Mouse (Mus musculus) c-Kit-positive CD71-positive TER-119-positive erythroid progenitor cells, embryonic 14.5 days (primary cell): ENCODE measurements around the gene Cdkn2a.

Source experiments
- DNase-seq: peaks from one replicate; pipeline ENCODE4 v3.0.0-alpha.2; 2013; ENCODE audit warnings: low spot score

Cdkn2a gene

DNA sequence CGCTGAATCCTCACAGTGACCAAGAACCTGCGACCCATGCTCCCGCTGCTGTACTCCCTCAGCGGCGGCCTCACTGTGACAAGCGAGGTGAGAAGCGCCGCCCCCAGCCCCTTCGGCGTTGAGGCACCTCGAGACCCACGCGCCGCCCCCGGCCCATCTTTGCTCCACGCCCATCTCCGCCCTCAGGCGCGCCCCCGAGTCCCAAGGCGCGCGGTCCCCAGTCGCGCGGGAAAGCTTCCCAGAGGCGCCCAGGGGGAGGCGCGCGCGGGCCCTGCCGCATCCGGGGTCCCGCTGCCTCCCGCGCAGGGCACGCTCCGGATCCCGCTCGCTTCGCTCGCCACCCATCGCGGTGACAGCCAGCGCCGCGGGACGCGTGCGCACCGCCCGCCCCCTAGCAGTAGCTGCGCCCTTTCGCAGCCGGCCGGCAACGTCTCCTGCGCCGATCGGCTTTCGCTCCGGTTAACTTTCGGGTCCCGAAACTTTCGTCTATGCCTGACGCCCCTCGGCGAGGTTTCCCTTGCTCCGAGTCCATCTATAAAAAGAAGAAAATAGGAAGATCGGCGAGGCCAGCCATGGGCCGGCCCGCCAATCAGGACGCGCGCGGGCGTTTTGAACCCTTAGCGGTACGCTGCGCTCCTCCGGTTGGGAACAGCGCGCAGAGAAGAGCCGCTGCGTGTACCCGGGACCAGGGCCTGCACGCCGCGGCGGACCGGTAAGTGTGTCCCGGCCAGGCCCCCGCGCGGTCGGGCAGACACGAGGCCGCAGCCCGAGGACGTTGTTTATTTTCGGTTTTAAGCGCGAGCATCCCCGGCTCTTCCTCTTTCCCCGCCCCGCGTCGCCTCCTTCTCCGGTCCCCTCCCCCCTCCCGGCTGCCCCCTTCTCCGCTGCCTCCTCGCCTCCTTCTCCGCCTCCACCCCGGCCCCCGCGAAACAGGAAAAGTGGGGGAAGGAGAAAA, at the start of gene Cdkn2a:
Gene Cdkn2a (minus strand): TSS at position 168 of the 955 bp plus-strand sequence.
- DNase-seq, result no peak

DNA sequence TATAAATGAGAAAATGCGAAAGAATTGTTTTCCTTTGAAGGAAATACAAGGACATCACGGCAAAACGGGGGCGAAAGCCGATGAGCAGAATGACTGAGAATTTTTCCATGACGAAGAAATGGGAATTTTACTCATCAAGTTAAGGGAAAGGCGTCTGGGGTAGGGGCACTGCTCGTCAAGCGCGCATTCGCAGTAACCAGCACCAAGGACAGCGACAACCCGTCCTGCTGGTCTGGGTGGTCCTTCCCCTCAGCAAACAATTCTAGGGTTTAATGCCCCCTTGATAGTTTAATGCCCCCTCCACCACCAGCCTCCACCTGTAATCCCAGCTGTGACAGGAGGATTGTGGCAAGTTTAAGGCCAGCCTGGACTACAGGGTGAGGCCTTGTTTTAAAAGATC, 19.0 kb upstream of the Cdkn2a start:
- DNase-seq, result no peak

DNA sequence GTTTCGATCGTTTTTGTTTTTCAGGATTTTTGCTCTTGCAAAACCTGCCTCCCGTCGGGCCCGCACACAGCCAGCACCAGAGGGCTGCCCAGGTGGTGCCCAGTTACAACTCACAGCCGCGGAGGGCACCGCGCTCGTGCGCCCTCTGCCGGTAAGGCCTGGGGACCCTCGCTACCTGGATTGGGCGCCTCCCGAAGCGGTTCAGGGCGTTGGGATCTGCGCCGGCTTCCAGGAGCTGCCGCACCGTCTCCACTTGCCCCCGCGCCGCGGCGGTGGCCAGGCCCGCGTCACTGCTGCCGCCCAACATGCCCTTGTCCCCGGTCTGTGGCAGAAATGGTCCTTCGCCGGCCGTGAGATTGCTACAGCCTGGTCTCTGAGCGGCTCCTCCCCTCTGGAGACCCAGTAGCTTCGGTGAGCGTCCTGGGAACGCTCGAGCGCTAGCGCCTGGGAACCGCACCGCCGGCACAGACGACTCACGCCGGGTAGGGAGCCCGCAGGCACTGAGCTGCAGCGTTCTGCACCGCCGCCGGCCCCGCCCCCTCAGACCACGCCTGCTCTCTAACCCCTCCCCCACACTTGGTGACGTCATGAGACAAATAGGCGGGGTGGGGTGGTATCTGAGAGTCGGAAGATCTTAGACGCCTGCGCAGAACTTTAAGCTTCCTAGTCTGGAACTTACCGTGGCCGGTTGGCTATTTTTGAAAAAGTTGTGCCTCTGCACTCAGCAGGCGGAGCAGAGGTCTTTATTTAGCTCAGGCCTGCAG, 16.2 kb upstream of the Cdkn2a start, which contains the start of gene Cdkn2b:
Gene Cdkn2b (minus strand): TSS at position 549 of the 764 bp plus-strand sequence.
- peak; percentile 83 for DNase-seq

DNA sequence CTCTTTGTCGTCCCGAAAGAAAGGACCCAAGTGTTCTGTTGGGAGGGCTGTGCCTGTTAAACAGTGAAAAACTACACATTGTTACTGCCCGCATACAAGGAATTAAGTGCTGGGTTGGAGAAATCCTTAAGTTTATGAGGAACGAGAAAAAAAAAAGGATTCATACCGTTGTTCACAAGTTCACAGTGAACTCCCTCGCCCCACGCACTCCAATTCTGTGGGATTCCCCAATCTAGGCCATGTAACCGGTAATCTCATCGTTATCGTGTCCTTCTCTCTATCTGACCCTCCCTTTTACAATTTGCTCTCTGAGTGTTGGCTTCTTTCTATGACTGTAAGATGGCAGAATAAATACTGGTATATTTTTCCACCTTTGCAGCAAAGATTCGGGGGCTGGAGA, 15.5 kb upstream of the Cdkn2a start:
- no peak for DNase-seq

DNA sequence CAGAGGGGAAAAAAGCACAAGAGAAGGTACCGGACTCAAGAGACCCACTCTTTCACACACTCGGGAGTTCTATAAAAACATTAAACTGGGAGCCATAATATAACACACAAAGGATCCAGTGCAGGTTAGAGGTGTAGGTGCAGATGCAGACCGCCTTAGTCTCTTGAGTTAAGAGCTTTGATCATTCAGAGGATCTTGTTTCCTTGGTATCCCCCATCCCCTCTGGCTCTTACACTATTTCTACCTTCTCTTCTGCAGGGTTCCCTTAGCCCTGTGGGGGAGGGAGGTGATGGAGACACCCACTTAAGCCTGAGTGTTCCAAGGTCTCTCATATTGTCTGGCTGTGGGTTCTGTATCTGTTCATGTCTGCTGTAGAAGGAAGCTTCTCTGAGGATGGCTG, 13.5 kb upstream of the Cdkn2a start:
- no peak for DNase-seq

DNA sequence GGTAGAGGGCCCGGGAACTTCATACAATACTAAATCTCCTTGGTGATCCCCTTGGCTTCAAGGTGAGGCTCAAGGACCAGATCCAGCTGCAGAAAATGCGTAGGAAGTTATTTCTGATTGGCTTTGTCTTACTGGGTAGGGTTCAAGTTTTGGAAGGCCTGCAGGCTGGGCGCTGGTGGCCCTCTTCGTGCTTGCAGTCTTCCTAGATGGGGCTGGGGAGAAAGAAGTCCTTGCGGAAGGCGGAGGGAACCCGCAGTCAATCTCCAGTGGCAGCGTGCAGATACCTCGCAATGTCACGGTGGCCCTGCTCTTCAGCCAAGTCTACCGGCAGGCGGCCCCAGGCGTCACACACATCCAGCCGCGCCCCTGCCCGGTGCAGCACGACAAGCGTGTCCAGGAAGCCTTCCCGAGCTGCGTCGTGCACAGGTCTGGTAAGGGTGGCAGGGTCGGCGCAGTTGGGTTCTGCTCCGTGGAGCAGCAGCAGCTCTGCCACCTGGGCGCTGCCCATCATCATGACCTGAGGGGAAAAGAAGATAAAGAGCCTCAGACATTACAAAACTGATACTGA, 12.4 kb upstream of the Cdkn2a start:
- DNase-seq, result no peak

DNA sequence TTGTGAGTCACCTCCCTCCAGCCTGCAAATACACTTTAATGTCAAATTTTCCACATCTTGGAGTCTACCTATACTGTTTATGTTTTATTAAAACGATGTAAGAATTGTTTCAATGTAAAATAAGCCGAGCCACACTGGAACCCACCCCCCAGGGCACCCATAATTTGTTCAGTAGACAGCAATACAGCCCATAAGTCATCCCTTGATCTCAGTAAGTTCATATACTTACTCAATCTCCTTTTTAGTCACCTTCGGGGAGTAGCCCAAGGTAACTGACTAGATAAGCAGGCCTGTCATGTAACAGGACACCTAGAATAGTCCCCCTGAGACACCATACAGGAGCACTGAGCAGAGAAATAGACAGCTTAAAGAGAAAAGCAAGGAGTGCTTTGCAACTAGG, 11.2 kb upstream of the Cdkn2a start:
- no peak for DNase-seq

DNA sequence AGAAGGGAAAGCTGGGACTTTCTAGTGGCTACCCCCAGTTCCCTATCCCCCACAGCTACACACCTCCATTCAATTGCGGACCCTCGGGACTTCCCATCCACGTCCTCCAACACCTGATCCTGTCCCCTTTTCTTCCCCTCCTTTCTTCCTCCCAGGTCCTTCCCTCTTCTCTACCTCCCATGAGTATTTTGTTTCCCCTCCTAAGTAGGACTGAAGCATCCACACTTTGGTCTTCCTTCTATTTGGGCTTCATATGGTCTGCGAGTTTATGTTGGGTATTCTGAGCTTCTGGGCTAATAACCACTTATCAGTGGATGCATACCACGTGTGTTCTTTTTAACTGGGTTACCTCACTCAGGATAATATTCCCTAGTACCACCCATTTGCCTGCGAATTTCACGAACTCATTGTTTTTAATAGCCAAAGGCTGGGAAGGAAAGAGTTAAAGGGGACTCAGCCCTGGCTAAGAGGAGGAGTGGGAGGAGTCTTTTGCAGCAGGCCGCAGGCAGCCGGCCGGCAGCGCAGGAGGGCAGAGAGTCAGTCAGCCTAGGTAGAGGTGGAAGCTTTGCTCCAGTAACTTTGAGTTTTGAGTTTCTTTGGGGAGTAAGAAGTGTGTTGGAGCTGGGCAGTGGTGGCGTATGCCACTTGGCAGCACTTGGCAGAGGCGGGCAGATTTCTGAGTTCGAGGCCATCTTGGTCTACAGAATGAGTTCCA, 9.0 kb upstream of the Cdkn2a start:
- no peak for DNase-seq

DNA sequence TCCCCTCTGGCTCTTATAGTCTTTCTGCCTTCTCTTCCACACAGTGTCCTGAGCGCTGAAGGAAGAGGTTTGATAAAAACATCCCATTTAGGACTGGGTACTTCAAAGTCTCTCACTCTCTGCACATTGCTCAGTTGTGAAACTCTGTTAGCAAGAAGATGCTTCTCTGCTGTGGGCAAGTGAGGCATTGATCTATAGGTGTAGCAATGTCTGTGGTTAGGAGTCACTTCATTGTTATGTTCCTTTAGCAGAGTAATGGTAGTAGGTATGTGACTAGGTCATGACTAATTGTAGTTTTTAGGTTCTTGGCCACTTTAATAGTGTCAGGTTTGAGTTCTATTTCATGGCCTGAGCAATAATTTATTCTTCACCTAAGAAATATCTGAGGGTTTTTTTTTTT, 7.7 kb upstream of the Cdkn2a start:
- DNase-seq, result no peak

DNA sequence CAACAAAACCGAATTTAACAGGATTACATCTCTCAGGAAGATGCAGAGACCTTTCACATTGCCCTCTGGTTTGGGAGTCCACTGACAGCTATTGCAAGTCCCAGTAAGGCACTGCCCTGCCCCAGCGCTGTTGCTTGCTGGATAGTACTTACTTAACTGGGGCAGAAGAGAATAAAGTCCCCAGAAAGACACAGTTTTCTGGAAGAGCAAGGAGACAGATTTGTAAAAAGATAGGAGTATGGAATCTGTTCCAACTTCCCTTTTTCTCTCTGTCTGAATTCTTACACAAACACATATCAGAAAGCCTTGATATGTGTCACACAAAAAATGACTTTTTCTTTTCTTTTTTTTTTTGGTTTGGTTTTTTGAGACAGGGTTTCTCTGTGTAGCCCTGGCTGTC, 5.3 kb upstream of the Cdkn2a start:
- no peak for DNase-seq

DNA sequence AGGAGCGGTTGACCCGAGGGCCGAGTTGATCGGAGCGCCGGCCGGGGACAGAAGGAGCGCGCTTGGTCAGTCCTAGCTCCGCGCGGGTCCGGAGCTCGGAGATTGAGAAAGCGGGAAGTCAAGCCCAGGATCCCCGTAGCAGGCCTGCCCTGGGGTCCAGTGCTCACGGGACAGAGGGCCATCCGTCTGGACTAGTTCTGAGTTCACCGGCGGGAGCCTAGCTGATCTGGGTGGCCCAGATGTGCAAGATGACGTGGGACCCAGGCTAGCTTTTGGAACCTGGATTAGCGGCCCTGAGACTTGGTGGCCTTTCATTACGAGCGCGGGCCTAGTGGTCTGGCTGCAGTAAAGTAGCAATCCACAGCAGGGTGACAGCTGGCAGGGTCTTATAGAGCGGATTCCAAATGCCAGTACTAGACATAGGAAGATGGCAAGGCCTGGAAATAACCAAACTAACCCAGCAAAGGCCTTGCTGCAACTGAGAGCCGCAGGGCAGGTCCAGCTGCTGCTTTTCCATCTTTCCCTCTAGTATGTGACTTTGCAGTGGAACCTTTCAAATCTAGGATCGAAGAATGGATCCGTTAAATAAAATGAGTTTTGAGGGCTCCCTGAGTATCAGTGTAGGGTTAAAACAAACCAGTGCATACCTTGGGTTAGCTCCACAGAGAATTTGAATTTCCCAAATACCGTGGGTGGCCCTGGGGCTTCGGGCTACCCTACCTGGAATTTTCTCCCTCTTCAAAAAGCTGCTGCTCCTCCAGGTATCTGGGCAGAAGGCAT, 1.2 kb upstream of the Cdkn2a start:
- DNase-seq, result no peak

DNA sequence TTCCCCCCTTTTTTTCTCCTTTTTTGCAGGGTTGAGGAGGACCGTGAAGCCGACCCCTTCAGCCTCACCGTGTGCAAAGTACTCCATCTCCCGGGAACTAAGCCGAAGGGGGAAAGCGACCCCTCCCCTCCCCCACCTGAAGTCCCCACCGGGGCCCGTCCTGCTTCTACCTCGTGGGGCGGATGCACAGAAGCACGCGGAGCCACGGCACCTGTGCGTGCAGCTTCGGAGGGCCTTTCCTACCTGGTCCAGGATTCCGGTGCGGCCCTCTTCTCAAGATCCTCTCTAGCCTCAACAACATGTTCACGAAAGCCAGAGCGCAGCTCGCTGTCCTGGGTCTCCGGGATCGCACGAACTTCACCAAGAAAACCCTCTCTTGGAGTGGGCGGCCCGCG, 365 bp downstream of the Cdkn2a start:
- DNase-seq, result no peak

DNA sequence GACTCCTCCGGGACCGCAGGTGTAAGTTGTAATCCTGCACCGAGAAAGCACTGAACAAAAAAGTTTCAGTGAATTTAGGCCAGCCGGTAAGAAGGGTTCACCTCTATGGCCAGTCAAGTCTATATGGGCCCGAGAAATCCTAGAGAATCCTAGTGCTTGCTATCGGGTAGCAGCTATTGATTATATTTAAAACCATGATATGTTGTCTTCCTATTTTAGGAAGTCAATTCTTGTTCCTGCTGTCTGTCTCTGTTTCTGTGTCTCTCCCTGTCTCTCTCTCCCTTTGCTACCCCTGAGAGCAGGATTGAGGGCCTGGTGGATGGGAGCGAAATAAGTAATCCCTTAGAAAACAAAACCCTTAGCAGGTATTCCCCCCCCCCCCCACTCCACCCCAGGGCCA, 937 bp downstream of the Cdkn2a start:
- DNase-seq, result no peak

DNA sequence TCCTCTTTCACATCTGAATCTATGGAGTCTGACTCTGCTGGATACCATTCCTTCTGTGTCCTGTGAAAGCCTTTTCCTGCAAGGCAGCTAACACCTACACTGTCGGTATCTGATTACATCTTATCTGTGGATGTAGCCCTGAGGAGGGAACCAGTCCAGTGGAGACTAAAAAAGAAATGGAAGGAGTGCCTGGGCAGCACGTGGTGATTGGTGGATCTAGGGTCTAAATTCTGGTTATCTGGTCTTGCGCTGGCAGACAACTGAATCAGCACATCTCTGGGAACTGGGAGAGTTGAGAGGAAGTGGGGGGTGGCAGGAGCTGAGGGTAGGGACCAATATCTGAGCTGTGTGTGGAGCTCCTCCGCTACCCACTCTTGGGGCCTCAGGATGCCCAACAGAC, 5.4 kb downstream of the Cdkn2a start:
- no peak for DNase-seq

DNA sequence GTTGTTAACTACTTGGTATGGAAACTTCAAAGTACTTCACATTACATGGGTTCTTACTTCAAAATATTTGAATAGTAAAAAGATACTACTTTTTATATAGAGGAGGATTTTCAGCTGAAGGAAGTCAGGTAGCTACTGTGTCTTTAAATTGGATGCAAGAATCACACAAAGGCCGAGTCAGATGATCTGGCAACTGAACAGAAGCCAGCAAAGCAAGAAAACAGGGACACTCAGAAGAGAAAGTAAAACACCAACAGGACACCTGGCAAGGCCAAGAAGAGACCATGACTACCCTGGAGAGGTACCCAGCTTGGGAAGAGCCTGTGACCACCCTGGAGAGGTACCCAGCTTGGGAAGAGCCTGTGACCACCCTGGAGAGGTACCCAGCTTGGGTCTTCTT, 7.9 kb downstream of the Cdkn2a start:
- no peak for DNase-seq

DNA sequence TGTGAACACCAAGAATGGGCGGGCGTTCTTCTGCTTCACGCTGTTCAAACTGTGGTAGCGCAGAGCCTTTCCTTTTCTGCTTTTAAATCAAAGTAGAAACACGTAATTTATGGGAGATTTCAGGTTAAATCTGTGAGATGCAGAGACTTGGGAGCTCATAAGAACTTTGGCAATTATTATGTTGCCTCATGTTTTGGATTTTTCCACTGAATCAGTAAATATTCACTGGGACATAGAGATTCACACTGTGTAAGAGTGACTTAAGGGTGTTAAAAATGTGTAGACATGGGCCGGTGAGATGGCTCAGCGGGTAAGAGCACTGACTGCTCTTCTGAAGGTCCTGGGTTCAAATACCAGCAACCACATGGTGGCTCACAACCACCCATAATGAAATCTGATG, 8.8 kb downstream of the Cdkn2a start:
- DNase-seq, result no peak

DNA sequence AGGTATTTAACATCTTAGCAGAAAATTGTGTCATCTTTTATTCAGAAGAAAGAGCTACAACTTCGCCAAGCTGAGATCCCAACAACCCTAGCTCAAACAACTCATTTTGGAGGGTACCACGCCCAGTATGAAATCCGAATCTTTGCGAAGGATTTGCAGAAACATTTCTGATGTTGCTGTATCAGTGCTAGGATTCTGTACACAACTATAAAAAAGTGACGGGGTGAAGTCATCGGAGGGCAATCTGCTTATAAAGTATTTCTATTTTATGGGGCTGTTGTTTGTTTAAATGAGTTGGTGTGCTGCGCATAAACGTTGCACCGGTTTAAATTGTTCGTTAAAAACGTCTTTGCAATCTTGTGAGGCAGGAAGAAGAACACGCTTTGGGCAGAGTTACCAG, 11.8 kb downstream of the Cdkn2a start:
- no peak for DNase-seq

DNA sequence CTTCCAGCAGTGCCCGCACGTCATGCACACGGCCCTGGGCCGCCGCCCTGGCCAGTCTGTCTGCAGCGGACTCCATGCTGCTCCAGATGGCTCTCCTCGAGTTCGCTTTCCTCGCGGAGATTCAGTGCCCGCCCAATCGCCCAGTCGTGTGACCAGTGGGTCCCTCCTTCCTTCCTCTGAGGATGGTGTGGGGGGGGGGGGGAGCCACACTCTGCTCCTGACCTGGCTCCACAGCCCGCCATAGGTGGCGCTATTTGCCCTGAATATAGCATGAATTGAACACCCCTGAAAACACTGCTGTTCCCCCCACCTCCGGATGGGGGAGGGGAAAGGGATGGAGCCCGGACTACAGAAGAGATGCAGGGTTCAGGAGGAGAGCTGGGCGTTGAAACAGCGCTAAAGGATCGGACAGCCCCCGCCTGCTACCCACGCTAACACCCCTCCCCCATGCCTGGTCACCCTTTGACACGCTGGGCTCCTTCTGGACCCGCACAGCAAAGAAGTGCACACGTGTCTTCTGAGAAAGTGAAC, 12.4 kb downstream of the Cdkn2a start:
- no peak for DNase-seq

DNA sequence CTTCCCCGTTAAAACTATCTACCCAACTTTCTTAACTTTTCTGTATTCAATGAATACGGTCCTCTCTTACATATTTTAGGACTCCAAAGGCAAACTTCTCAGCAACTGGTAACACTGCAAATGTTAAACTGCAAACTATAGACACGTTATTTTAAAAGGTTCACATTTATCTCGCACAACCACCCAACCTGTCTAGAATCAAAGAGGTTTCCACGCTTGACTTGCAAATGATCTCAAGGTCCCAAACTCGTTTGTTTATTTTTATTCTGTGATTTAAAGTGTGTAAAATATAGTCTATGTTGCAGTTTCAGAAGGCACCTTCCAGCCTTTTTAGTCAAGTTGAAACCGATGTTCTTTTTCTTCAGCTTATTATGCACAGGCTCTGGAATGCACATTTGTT, 13.2 kb downstream of the Cdkn2a start:
- no peak for DNase-seq

DNA sequence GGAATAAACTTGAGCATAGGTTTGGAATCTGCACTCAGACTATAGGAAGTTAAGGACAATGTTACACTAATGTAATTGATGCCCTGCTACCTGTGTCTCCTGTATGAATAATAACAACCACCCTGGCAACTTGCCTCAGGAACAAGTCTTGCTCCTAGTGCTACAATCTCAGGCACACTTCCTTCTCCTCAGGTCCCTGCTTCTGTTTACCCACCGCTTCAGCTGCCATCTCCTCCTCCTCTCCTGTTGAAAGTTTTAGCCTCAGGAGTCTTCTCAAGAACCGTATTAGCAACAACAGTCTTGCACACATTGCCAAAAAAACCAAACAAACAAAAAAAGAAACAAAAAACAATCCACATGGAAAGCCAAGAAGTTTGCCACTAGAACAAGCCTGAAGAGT, 14.8 kb downstream of the Cdkn2a start:
- DNase-seq, result no peak

DNA sequence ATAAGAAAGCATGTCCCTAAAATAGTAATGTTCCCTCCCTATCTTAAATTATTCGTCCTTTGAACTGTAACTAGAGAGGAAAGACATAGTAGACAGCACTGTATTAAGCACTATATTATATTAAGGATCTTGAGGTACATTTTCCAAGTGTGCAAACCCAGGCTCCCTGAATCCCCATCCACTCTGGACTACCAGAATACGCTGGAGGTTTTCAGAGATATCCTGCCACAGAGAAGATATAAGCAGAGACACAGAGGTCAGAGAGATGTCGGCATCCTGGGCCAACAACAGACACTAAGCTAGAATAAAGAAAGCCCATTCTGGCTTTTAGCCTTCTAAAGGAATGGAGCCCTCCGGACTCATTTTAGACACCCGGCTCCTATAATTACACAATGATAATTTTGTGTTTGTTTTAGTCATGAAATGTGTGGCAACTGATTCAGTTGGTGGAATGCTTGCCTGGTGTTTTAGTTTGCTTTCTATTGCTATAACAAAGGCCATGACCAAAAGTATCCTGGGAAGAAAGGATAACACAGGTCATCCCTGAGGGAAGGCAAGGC, 17.0 kb downstream of the Cdkn2a start:
- DNase-seq, result no peak
